Comparison of ENCODE assay signal across 8 mouse cellular contexts in the genomic region with DNA sequence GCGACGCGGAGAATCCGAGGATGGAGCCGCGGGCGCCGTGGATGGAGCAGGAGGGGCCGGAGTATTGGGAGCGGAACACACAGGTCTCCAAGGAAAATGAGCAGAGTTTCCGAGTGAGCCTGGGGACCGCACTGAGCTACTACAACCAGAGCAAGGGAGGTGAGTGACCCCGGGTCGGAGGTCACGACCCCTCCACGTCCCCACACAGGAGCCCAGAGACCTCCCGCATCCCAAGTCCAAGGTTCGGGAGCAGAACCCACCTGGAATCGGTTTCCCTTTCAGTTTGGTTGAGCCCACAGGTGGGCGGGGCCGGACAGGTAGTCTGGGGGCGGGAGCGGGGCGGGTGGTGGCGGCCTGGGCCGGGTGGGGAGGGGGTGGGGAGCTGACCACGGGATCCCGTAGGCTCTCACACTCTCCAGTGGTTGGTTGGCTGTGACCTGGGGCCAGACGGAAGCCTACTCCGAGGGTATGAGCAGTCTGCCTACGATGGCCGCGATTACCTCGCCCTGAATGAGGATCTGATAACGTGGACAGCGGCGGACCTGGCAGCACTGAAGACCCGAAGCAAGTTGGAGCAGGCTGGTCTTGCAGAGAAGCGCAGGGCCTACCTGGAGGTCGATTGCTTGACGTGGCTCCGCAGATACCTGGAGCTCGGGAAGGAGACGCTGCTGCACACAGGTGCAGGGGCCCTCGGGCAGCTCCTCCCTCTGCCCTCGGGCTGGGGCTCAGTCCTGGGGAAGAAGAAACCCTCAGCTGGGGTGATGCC. TPM values are rescaled to one million over a fixed set of nuclear protein-coding genes. Genes with fewer than 3 reads are reported as not detected.
DNase-seq lines count a peak whose midpoint lies in the region; ATAC-seq and TF ChIP-seq lines count a peak whose summit lies in the region.

No protein-coding gene starts in this region.

- peak overlapping the region; percentile 45 to 47 for H3K4me3 ChIP-seq in heart, embryonic 14.5 days (ENCODE audit: control insufficient read depth in 1 of 2, insufficient read depth in 1 of 2, low read depth in 1 of 2, low read length in 2 of 2)
- peak overlapping the region; percentile 43 for H3K4me3 ChIP-seq in embryonic facial prominence, embryonic 13.5 days
- peak overlapping the region; percentile 63 for H3K4me3 ChIP-seq in kidney, adult 2 months (ENCODE audit: insufficient read depth, low read depth, low read length)
- H3K4me3 ChIP-seq in lung, embryonic 14.5 days (ENCODE audit: low read depth, low read length), result peak overlapping the region; percentile 41
- H3K4me3 ChIP-seq in small intestine, adult 2 months (ENCODE audit: low read depth, low read length), result peak overlapping the region; percentile 80

- TF ChIP-seq POLR2A in kidney, adult 2 months (IDR thresholded peaks at IDR 0.05; ENCODE audit: low read depth, low read length), result no peak
- TF ChIP-seq POLR2A in small intestine, adult 2 months (IDR thresholded peaks at IDR 0.05; ENCODE audit: low read depth, low read length), result peak; percentile 34; the same call in 1 of the 2 replicates

- H3K9me3 ChIP-seq in heart, embryonic 14.5 days (ENCODE audit: control insufficient read depth, low read length), result no peaks in the 10 kb centered on the region
- no peaks in the 10 kb centered on the region for H3K9me3 ChIP-seq in embryonic facial prominence, embryonic 13.5 days
- H3K9me3 ChIP-seq in lung, embryonic 14.5 days (ENCODE audit: low read depth, low read length), result no peaks in the 10 kb centered on the region

- no peak for DNase-seq in heart, postnatal 25 days (ENCODE audit: low spot score)
- peak; percentile 8 for DNase-seq in kidney, adult 2 months
- DNase-seq in lung, embryonic 14.5 days, result peak; percentile 40
- DNase-seq in ovary, postnatal 14 days (ENCODE audit: low spot score), result no peak
- no peak for DNase-seq in adrenal gland, postnatal 25 days

- peaks cover 40% of the 10 kb centered on the region for H3K27me3 ChIP-seq in heart, embryonic 14.5 days (ENCODE audit: control insufficient read depth, insufficient read depth, low read length)
- peaks cover 63% of the 10 kb centered on the region for H3K27me3 ChIP-seq in embryonic facial prominence, embryonic 13.5 days
- peaks cover 2% of the 10 kb centered on the region for H3K27me3 ChIP-seq in kidney, adult 2 months (replicated peaks; ENCODE audit: control insufficient read depth, insufficient read depth, low read length)
- peaks cover 22% of the 10 kb centered on the region for H3K27me3 ChIP-seq in lung, embryonic 14.5 days (ENCODE audit: insufficient read depth, low read length)
- H3K27me3 ChIP-seq in small intestine, adult 2 months (ENCODE audit: control insufficient read depth, insufficient read depth, low read length), result no peaks in the 10 kb centered on the region

- WGBS in heart, embryonic 14.5 days, result 2% methylated on average over 41 of the region's 46 CpGs
- 2% methylated on average over 46 of the region's 46 CpGs for WGBS in embryonic facial prominence, embryonic 13.5 days
- WGBS in kidney, adult 2 months, result 4% methylated on average over 46 of the region's 46 CpGs
- WGBS in lung, embryonic 14.5 days, result 3% methylated on average over 46 of the region's 46 CpGs
- 3% methylated on average over 46 of the region's 46 CpGs for WGBS in small intestine, adult 2 months

- intact Hi-C loops in heart, postnatal 25 days (cut with DNase I), result no loop called here

- TF ChIP-seq CTCF in kidney, adult 2 months (conservative IDR thresholded peaks at IDR 0.05; ENCODE audit: insufficient read depth, insufficient read length, low read depth, low read length), result no peak
- TF ChIP-seq CTCF in lung, embryonic 14.5 days (IDR thresholded peaks at IDR 0.05; ENCODE audit: low read depth), result no peak
- TF ChIP-seq CTCF in small intestine, adult 2 months (IDR thresholded peaks at IDR 0.05; ENCODE audit: extremely low read depth, insufficient read length, insufficient replicate concordance, low read depth, low read length), result no peak

- H3K27ac ChIP-seq in heart, embryonic 14.5 days (replicated peaks in 1 of 2; ENCODE audit: control insufficient read depth in 1 of 2, insufficient read depth in 1 of 2, low read depth in 2 of 2, low read length in 2 of 2), result no peak overlapping the region
- no peak overlapping the region for H3K27ac ChIP-seq in embryonic facial prominence, embryonic 13.5 days
- no peak overlapping the region for H3K27ac ChIP-seq in kidney, adult 2 months (ENCODE audit: insufficient read depth, low read depth, low read length)
- H3K27ac ChIP-seq in lung, embryonic 14.5 days (ENCODE audit: low read depth), result no peak overlapping the region
- peak overlapping the region; percentile 73 for H3K27ac ChIP-seq in small intestine, adult 2 months (ENCODE audit: insufficient read depth, low read depth, low read length)

- peak overlapping the region; percentile 38; the same call in 1 of the 2 replicates for H3K9ac ChIP-seq in heart, embryonic 14.5 days (ENCODE audit: low read length)
- H3K9ac ChIP-seq in embryonic facial prominence, embryonic 13.5 days, result peak overlapping the region; percentile 54; the same call in 1 of the 2 replicates
- peak overlapping the region; percentile 42 for H3K9ac ChIP-seq in lung, embryonic 14.5 days

- peak overlapping the region; percentile 83 for H3K4me2 ChIP-seq in heart, embryonic 14.5 days (ENCODE audit: low read length)
- H3K4me2 ChIP-seq in embryonic facial prominence, embryonic 13.5 days, result peak overlapping the region; percentile 73
- peak overlapping the region; percentile 64 for H3K4me2 ChIP-seq in lung, embryonic 14.5 days

- H3K36me3 ChIP-seq in heart, embryonic 14.5 days (ENCODE audit: control insufficient read depth, insufficient read depth, low read length), result no peaks in the 10 kb centered on the region
- H3K36me3 ChIP-seq in embryonic facial prominence, embryonic 13.5 days, result no peaks in the 10 kb centered on the region
- H3K36me3 ChIP-seq in kidney, adult 2 months (ENCODE audit: control insufficient read depth, insufficient read depth, low read length), result no peaks in the 10 kb centered on the region
- H3K36me3 ChIP-seq in lung, embryonic 14.5 days (ENCODE audit: insufficient read depth), result no peaks in the 10 kb centered on the region
- peaks cover 8% of the 10 kb centered on the region for H3K36me3 ChIP-seq in small intestine, adult 2 months (ENCODE audit: control insufficient read depth, insufficient read depth, low read length)

- H3K4me1 ChIP-seq in heart, embryonic 14.5 days (ENCODE audit: control insufficient read depth in 2 of 2, insufficient read depth in 2 of 2, low read length in 2 of 2), result peaks cover 7 to 10% of the 10 kb centered on the region in 2 experiments; a peak in 3 of 4 replicates
- peaks cover 10% of the 10 kb centered on the region for H3K4me1 ChIP-seq in embryonic facial prominence, embryonic 13.5 days
- no peaks in the 10 kb centered on the region for H3K4me1 ChIP-seq in kidney, adult 2 months (ENCODE audit: control insufficient read depth, insufficient read depth, low read length)
- no peaks in the 10 kb centered on the region for H3K4me1 ChIP-seq in lung, embryonic 14.5 days (ENCODE audit: insufficient read depth)
- peaks cover 3% of the 10 kb centered on the region; the same call in 1 of the 2 replicates for H3K4me1 ChIP-seq in small intestine, adult 2 months (ENCODE audit: control insufficient read depth, insufficient read depth, insufficient read length, low read length)

- no peak for ATAC-seq in heart, embryonic 14.5 days (ENCODE audit: insufficient number of reproducible peaks, insufficient read depth, low FRiP score, low read depth)
- no peak for ATAC-seq in embryonic facial prominence, embryonic 13.5 days (ENCODE audit: insufficient number of reproducible peaks, insufficient read depth, low FRiP score, low TSS enrichment, low read depth)
- ATAC-seq in lung, embryonic 14.5 days (ENCODE audit: insufficient read depth), result peak; percentile 65

RNA-seq across cellular contexts. Expression of gene H2-Q2, which starts 0.9 kb away (rescaled TPM):
- polyA plus RNA-seq in heart, embryonic 14.5 days (2014; fragmentation: Nextera tagmentation; extraction: Ambion mirVana), result 1.4 and 1.6 TPM in 2 replicates
- total RNA-seq in heart, postnatal 25 days (2021), result under 1 TPM; 0.95 to 0.99 TPM
- 1.2 TPM in 1 of 2 replicates, not detected in the other for polyA plus RNA-seq in embryonic facial prominence, embryonic 13.5 days (2015; fragmentation: Nextera tagmentation; extraction: Ambion mirVana)
- 2.1 and 2.4 TPM in 2 replicates for polyA plus RNA-seq in kidney, adult 2 months (2012; rRNA removed)
- polyA plus RNA-seq in lung, embryonic 14.5 days (2014; fragmentation: Nextera tagmentation; extraction: Ambion mirVana), result 9.5 and 10.8 TPM in 2 replicates
- 554 and 1,052 TPM in 2 replicates for polyA plus RNA-seq in small intestine, adult 2 months (2012; rRNA removed)
- total RNA-seq in adrenal gland, postnatal 25 days (2021), result 1.1 TPM in 1 of 2 replicates, not detected in the other

RNA-seq across cellular contexts. Expression of gene H2-Q1, which starts 22.7 kb away (rescaled TPM):
- polyA plus RNA-seq in heart, embryonic 14.5 days (2014; fragmentation: Nextera tagmentation; extraction: Ambion mirVana), result 0.08 TPM in 1 of 2 replicates, not detected in the other
- 1 to 10 TPM in 1 of 2 experiments, under 1 TPM in 1; 0.23 to 1.1 TPM for total RNA-seq in heart, postnatal 25 days (2021)
- polyA plus RNA-seq in embryonic facial prominence, embryonic 13.5 days (2015; fragmentation: Nextera tagmentation; extraction: Ambion mirVana), result not detected in 2 replicates
- polyA plus RNA-seq in kidney, adult 2 months (2012; rRNA removed), result 0.03 TPM in 1 of 2 replicates, not detected in the other
- 1.0 and 1.1 TPM in 2 replicates for polyA plus RNA-seq in lung, embryonic 14.5 days (2014; fragmentation: Nextera tagmentation; extraction: Ambion mirVana)
- 36.3 and 83.4 TPM in 2 replicates for polyA plus RNA-seq in small intestine, adult 2 months (2012; rRNA removed)
- total RNA-seq in adrenal gland, postnatal 25 days (2021), result 0.90 and 2.0 TPM in 2 replicates

RNA-seq across cellular contexts. Expression of gene H2-Q4, which starts 36.5 kb away (rescaled TPM):
- 1.7 and 2.1 TPM in 2 replicates for polyA plus RNA-seq in heart, embryonic 14.5 days (2014; fragmentation: Nextera tagmentation; extraction: Ambion mirVana)
- total RNA-seq in heart, postnatal 25 days (2021), result 10 to 100 TPM in 1 of 2 experiments, 1 to 10 TPM in 1; 7.9 to 11.0 TPM
- polyA plus RNA-seq in embryonic facial prominence, embryonic 13.5 days (2015; fragmentation: Nextera tagmentation; extraction: Ambion mirVana), result 1.6 and 2.1 TPM in 2 replicates
- 48.1 and 55.9 TPM in 2 replicates for polyA plus RNA-seq in kidney, adult 2 months (2012; rRNA removed)
- polyA plus RNA-seq in lung, embryonic 14.5 days (2014; fragmentation: Nextera tagmentation; extraction: Ambion mirVana), result 5.0 and 6.0 TPM in 2 replicates
- 60.9 and 159 TPM in 2 replicates for polyA plus RNA-seq in small intestine, adult 2 months (2012; rRNA removed)
- total RNA-seq in adrenal gland, postnatal 25 days (2021), result 16.5 and 20.9 TPM in 2 replicates

Comparison
In these comparisons a context has a peak if more than half of its experiments do, and no peak if none do; other contexts are left out.
1. DNase-seq: peak in kidney, adult 2 months (single experiment) and lung, embryonic 14.5 days (single experiment); none in heart, postnatal 25 days (single experiment), ovary, postnatal 14 days (single experiment) and adrenal gland, postnatal 25 days (single experiment).
2. RNA of gene H2-Q2, which starts 0.9 kb away (polyA plus RNA-seq): 554 to 1,052 TPM in small intestine, adult 2 months; 9.5 to 10.8 TPM in lung, embryonic 14.5 days, 2.1 to 2.4 TPM in kidney, adult 2 months, 1.4 to 1.6 TPM in heart, embryonic 14.5 days and 1.2 TPM in embryonic facial prominence, embryonic 13.5 days; every median in the first group is over 10 times any median in the second.
3. RNA of gene H2-Q1, which starts 22.7 kb away (polyA plus RNA-seq): 36.3 to 83.4 TPM in small intestine, adult 2 months; 1.0 to 1.1 TPM in lung, embryonic 14.5 days, 0.08 TPM in heart, embryonic 14.5 days, 0.03 TPM in kidney, adult 2 months and not detected in embryonic facial prominence, embryonic 13.5 days; every median in the first group is over 10 times any median in the second.
4. Peak in every context shown above with its lines, with median percentiles within 50 percentile points of each other: H3K4me2 ChIP-seq, H3K4me3 ChIP-seq and H3K9ac ChIP-seq.